Mouse (Mus musculus) midbrain, embryonic 14.5 days (tissue): Measurements from ENCODE around the gene Pex14. TPM values are rescaled to one million over a fixed set of nuclear protein-coding genes. Genes with fewer than 3 reads are reported as not detected.

Experiments
- ATAC-seq: fragments of 200-750 bp; cut with Nextera tagmentation; 2 replicates; pipeline ENCODE4 v1.8.0; 2017; ENCODE audit warnings: moderate number of reproducible peaks, moderate library complexity; ENCODE audit not compliant: low FRiP score, low TSS enrichment
- DNase-seq: peaks from one replicate; pipeline ENCODE4 v3.0.0-alpha.2; 2015
- H3K27ac ChIP-seq: fragments of 300-500 bp; sonication (generic); replicated peaks from 2 replicates; pipeline ENCODE4 v1.5.1; 2014; ENCODE audit warnings: mild to moderate bottlenecking, low read depth, low read length, moderate library complexity
- H3K27me3 ChIP-seq: fragments of 300-500 bp; sonication (generic); 2 replicates; pipeline ENCODE4 v1.6.1; 2014; ENCODE audit warnings: low read length, control low read depth, mixed read lengths; ENCODE audit not compliant: control insufficient read depth, insufficient read depth
- H3K36me3 ChIP-seq: fragments of 300-500 bp; sonication (generic); 2 replicates; pipeline ENCODE4 v1.6.1; 2014; ENCODE audit warnings: low read length, control low read depth; ENCODE audit not compliant: control insufficient read depth, insufficient read depth
- H3K4me1 ChIP-seq: fragments of 300-500 bp; sonication (generic); 2 replicates; pipeline ENCODE4 v1.6.1; 2014; ENCODE audit warnings: mild to moderate bottlenecking, antibody characterized with exemption, low read length, control low read depth; ENCODE audit not compliant: control insufficient read depth, insufficient read depth
- H3K4me2 ChIP-seq: fragments of 300-500 bp; sonication (generic); 2 replicates; pipeline ENCODE4 v1.6.1; 2014; ENCODE audit warnings: mild to moderate bottlenecking, low read length, moderate library complexity
- H3K4me3 ChIP-seq: fragments of 300-500 bp; sonication (generic); replicated peaks from 2 replicates; pipeline ENCODE4 v1.5.1; 2014; ENCODE audit warnings: low read depth, low read length
- H3K9ac ChIP-seq: fragments of 300-500 bp; sonication (generic); replicated peaks from 2 replicates; pipeline ENCODE4 v1.6.1; 2014; ENCODE audit warnings: mild to moderate bottlenecking, low read length, moderate library complexity
- H3K9me3 ChIP-seq: fragments of 300-500 bp; sonication (generic); 2 replicates; pipeline ENCODE4 v1.6.1; 2016; ENCODE audit warnings: low read length, control low read depth, mixed read lengths; ENCODE audit not compliant: control insufficient read depth
- WGBS: fragments of 180-500 bp; shearing (Covaris S2); extraction: QIAGEN DNeasy Blood & Tissue Kit; methylation state at CpG from one replicate; pipeline ENCODE4 v1.1.7; 2014; 5-methylcytosine and 5-hydroxymethylcytosine counted together
- polyA plus RNA-seq: library from polyadenylated mRNA; unstranded; fragments of >200 nt; fragmentation: Nextera tagmentation; extraction: Ambion mirVana; gene quantifications from 2 replicates; pipeline ENCODE4 v1.2.1, GENCODE M21; 2014

Gene Pex14
- polyA plus RNA-seq, 1 experiment from 2014 or later = 47.3 TPM

- no peak for DNase-seq
- 0 out of 2 replicates have a peak, but pooled peaks cover 6% of the 10 kb centered on the region for H3K4me1 ChIP-seq
These were observed 130.8 kb downstream of the Pex14 start for GRCm38 (mm10) chr4:148968859-148969258.

GRCm38 (mm10) chr4:148966132-148966531 lies 133.5 kb downstream of the Pex14 start:
- 90% methylated on average over 5 of the region's 5 CpGs for WGBS
- no peak for DNase-seq
- Histone ChIP-seq H3K9me3 (no peaks in the 10 kb centered on the region), H3K36me3 (peaks cover 17% of the 10 kb centered on the region), H3K4me2 (no peak overlapping the region), H3K27me3 (no peaks in the 10 kb centered on the region), H3K9ac (no peak overlapping the region), H3K4me3 (no peak overlapping the region), H3K27ac (no peak overlapping the region), H3K4me1 (0 out of 2 replicates have a peak, but pooled peaks cover 2% of the 10 kb centered on the region)
- ATAC-seq = no peak

More at GRCm38 (mm10) chr4:148968859-148969258, 130.8 kb downstream of the Pex14 start:
- no peak for ATAC-seq
- H3K9me3 ChIP-seq = no peaks in the 10 kb centered on the region
- 0 out of 2 replicates have a peak, but pooled peaks cover 3% of the 10 kb centered on the region for H3K36me3 ChIP-seq
- H3K4me3 ChIP-seq = no peak overlapping the region
- no peak overlapping the region for H3K4me2 ChIP-seq
- H3K27me3 ChIP-seq = no peaks in the 10 kb centered on the region
- WGBS = 77% methylated on average over 5 of the region's 5 CpGs
- no peak overlapping the region for H3K27ac ChIP-seq
- H3K9ac ChIP-seq = no peak overlapping the region

- Histone ChIP-seq H3K4me3 (no peak overlapping the region), H3K9me3 (no peaks in the 10 kb centered on the region), H3K27me3 (no peaks in the 10 kb centered on the region), H3K9ac (no peak overlapping the region), H3K27ac (no peak overlapping the region), H3K36me3 (peaks cover 20% of the 10 kb centered on the region), H3K4me2 (no peak overlapping the region), H3K4me1 (no peaks in the 10 kb centered on the region)
- DNase-seq (no peak), ATAC-seq (no peak)
- 85% methylated on average over 10 of the region's 10 CpGs for WGBS
These were observed 134.9 kb downstream of the Pex14 start for GRCm38 (mm10) chr4:148964541-148965310.

GRCm38 (mm10) chr4:148962096-148962495 lies 137.6 kb downstream of the Pex14 start:
- ATAC-seq (no peak), DNase-seq (no peak)
- Histone ChIP-seq H3K9me3 (no peaks in the 10 kb centered on the region), H3K4me3 (no peak overlapping the region), H3K4me1 (no peaks in the 10 kb centered on the region), H3K36me3 (peaks cover 20% of the 10 kb centered on the region), H3K9ac (no peak overlapping the region), H3K27ac (no peak overlapping the region), H3K4me2 (no peak overlapping the region), H3K27me3 (no peaks in the 10 kb centered on the region)
- 100% methylated on average over 1 of the region's 1 CpGs for WGBS

GRCm38 (mm10) chr4:148961081-148961480 lies 138.6 kb downstream of the Pex14 start:
- DNase-seq = no peak
- no peak for ATAC-seq
- no peak overlapping the region for H3K4me2 ChIP-seq
- no peaks in the 10 kb centered on the region for H3K9me3 ChIP-seq
- 96% methylated on average over 19 of the region's 19 CpGs for WGBS
- H3K27ac ChIP-seq = no peak overlapping the region
- no peak overlapping the region for H3K4me3 ChIP-seq
- peaks cover 20% of the 10 kb centered on the region for H3K36me3 ChIP-seq
- no peak overlapping the region for H3K9ac ChIP-seq
- H3K4me1 ChIP-seq = no peaks in the 10 kb centered on the region
- no peaks in the 10 kb centered on the region for H3K27me3 ChIP-seq

- no peaks in the 10 kb centered on the region for H3K27me3 ChIP-seq
- no peak overlapping the region for H3K4me3 ChIP-seq
- H3K36me3 ChIP-seq = peaks cover 17% of the 10 kb centered on the region
- no peak overlapping the region for H3K27ac ChIP-seq
- WGBS = 76% methylated on average over 12 of the region's 12 CpGs
- H3K4me2 ChIP-seq = no peak overlapping the region
- no peaks in the 10 kb centered on the region for H3K9me3 ChIP-seq
- DNase-seq (no peak), ATAC-seq (no peak)
- H3K4me1 ChIP-seq = no peaks in the 10 kb centered on the region
- no peak overlapping the region for H3K9ac ChIP-seq
These were observed 139.7 kb downstream of the Pex14 start for GRCm38 (mm10) chr4:148960011-148960410.

- Histone ChIP-seq H3K4me3 (no peak overlapping the region), H3K27ac (no peak overlapping the region), H3K9ac (no peak overlapping the region), H3K36me3 (no peaks in the 10 kb centered on the region), H3K9me3 (no peaks in the 10 kb centered on the region), H3K4me2 (no peak overlapping the region), H3K4me1 (peaks cover 27% of the 10 kb centered on the region), H3K27me3 (peaks cover 30% of the 10 kb centered on the region)
- 87% methylated on average over 14 of the region's 14 CpGs for WGBS
- no peak for ATAC-seq
- no peak for DNase-seq
These were observed 144.4 kb downstream of the Pex14 start for GRCm38 (mm10) chr4:148955131-148955813.

GRCm38 (mm10) chr4:148952328-148953222 lies 147.1 kb downstream of the Pex14 start:
- Histone ChIP-seq H3K4me2 (peak overlapping the region; percentile 89), H3K9me3 (no peaks in the 10 kb centered on the region), H3K27ac (no peak overlapping the region), H3K9ac (peak overlapping the region; percentile 64), H3K27me3 (peaks cover 43% of the 10 kb centered on the region), H3K4me3 (peak overlapping the region; percentile 44), H3K4me1 (peaks cover 27% of the 10 kb centered on the region), H3K36me3 (no peaks in the 10 kb centered on the region)
- DNase-seq (peak; percentile 50), ATAC-seq (peak; percentile 51; the same call in 1 of the 2 replicates)
- 7% methylated on average over 62 of the region's 69 CpGs for WGBS
